Mouse (Mus musculus) heart, adult 11 months (tissue): ENCODE results near the gene Itga3.

Experiments
- DNase-seq: peaks from one replicate; pipeline ENCODE4 v3.0.0; 2022

Gene Itga3

DNA sequence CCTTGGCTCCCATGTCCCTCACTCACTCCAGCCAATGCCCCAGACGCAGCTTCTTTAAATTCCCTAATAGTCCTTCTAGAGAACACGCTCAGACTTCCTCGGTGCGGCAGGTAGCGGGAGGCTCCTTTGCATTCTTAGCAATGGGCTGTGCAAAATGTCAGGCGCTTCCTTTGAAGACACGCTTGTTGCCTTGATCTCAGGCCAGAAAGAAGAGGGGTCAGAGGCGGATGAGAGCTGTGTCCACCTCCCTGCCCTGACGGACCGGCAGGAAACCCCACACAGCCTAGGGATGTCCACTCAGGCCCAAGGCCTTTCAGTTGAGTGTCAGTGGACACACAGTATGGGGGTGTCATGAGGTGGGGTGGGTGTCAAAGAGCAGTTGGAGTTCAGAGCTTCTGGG lies 19.0 kb upstream of the Itga3 start:
- DNase-seq: no peak

- DNase-seq: no peak
Measured at GRCm38 (mm10) chr11:95093077-95093476, 16.5 kb upstream of the Itga3 start.

- peak; percentile 99 for DNase-seq
Measured at GRCm38 (mm10) chr11:95088857-95089779, 12.5 kb upstream of the Itga3 start.

DNA sequence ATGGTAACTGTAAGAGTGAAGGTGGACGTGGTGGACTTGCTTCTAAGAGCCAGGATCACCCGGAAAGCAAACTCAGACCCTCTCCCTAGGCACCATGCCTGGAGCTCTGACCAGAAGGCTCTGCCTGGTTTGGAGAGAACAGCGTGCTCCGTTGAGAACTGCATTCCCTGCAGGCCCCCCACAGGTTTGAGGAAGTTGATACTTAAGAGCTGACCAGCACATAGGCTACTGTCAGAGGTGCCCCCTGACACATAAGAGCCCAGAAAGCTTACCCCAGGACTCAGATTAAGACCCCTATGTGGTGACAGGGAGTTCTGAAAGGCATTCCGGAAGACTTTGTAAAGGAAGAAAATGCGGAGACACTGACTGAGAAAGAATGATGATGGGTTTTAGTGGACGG lies 11.7 kb upstream of the Itga3 start:
- DNase-seq: no peak

- no peak for DNase-seq
Measured at GRCm38 (mm10) chr11:95087301-95088228, 11.0 kb upstream of the Itga3 start.

GRCm38 (mm10) chr11:95086229-95086628 lies 9.6 kb upstream of the Itga3 start:
- DNase-seq: peak; percentile 87

GRCm38 (mm10) chr11:95085710-95086109 lies 9.1 kb upstream of the Itga3 start:
- peak; percentile 80 for DNase-seq

GRCm38 (mm10) chr11:95084811-95085382 lies 8.3 kb upstream of the Itga3 start:
- DNase-seq: peak; percentile 79

GRCm38 (mm10) chr11:95084175-95084574 lies 7.6 kb upstream of the Itga3 start:
- DNase-seq: peak; percentile 79

- DNase-seq: no peak
Measured at GRCm38 (mm10) chr11:95082896-95083295, 6.3 kb upstream of the Itga3 start.

GRCm38 (mm10) chr11:95080783-95081182 lies 4.2 kb upstream of the Itga3 start:
- DNase-seq: no peak

GRCm38 (mm10) chr11:95079256-95079875 lies 2.8 kb upstream of the Itga3 start:
- DNase-seq: peak; percentile 93

GRCm38 (mm10) chr11:95077956-95078355 lies 1.4 kb upstream of the Itga3 start:
- peak; percentile 69 for DNase-seq

- DNase-seq: peak; percentile 96
Measured at GRCm38 (mm10) chr11:95076041-95076535, 513 bp downstream of the Itga3 start.

DNA sequence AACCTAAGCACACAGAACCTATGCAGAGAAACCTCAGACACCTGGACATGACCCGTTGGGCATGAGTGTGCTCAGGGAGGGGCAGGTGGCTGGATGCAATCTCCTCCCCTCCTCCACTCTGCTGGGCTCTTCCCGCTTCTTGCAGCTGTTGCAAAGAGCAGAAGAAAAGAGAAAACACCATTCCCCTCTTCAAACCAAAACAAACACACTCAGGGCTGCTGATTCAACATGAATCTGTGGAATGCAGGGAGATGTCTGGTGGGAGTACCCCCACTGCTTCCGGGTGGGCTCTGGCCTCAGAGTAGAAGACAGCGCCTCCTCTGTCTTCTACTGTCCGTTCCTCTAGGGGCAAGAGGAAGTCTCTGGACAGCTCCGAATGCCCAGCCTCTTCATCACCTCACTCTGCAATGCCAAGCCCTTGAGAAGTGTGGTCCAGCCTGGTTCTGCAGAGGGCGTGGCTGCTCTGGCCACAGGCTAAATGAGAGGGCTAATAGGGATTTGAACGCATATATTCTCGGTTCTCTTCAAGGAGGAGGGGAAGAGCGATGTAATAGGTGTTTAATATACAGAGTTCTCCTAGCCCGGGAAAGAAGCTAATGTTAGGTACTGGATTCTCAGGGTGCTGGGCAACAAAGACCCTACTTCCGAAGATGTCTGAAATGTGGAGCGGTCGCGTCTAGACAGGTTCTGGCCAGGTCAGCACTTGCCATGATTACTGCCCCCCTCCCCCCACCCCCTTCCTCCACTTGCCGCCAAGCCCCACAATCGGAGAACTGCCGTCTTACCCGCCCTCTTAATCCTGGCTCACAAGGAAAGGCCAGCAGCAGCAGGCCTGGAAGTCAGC lies 1.2 kb downstream of the Itga3 start:
- peak; percentile 87 for DNase-seq

DNA sequence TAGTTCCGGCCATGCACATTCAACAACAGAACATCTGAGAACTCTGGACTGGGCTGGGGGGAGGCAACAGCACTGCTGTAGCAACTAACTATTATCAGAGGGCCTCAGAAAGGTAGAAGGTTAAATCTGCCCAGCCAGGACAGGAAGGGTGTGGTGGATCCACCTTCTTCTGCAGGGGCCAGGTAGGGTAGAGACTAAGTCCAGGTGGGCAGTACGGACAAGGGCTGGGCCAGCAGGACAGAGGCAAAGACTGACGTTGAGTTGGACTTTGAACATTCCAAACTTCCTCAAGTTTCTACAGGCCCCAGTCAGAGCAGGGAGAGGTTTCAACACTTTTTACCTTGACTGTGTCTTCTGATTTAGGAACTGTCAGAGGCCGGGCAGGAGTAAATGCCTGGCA lies 1.9 kb downstream of the Itga3 start:
- peak; percentile 76 for DNase-seq

DNA sequence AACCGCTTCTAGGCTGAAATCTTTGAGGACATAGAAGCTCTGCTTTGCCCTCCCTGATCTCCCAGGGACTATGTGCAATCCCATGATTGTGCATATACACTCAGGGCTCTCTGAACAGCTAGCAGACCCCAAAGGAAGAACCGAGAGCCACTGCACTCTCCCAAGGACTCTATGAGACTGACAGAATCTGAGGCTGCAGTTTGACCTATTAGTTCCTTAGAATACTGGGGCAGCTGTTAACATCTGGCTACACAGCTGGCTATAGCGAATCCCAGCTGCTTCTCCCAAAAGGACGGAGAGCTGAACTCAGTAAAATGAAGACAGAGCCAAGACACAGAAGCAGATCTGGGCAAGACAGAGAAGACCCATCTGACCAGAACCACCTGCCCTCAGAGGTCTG lies 2.8 kb downstream of the Itga3 start:
- peak; percentile 92 for DNase-seq

- peak; percentile 93 for DNase-seq
Measured at GRCm38 (mm10) chr11:95072804-95073203, 3.8 kb downstream of the Itga3 start.

DNA sequence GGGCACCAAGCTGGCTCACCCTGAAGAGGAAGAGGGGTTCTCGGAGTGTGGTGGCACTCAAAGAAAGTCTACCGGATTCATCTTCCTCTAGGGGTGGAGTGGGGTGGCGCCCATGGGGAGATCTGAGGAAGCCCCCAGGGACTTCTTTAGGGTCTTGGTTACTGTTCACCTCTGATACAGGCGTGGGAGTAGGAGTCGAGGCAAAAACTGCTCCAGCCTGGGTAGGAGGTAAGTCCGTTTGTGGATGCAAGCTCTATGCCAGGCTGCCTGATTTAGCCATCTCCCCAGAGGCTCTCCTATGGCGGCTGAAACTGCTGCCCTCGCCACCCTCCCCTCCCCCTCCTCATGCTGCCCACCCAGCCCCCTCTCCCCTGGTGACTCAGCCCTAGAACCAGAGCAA lies 4.5 kb downstream of the Itga3 start:
- DNase-seq: peak; percentile 87

- peak; percentile 95 for DNase-seq
Measured at GRCm38 (mm10) chr11:95071266-95071665, 5.3 kb downstream of the Itga3 start.
